17 mouse cellular contexts compared by ENCODE assay signal in the genomic region with DNA sequence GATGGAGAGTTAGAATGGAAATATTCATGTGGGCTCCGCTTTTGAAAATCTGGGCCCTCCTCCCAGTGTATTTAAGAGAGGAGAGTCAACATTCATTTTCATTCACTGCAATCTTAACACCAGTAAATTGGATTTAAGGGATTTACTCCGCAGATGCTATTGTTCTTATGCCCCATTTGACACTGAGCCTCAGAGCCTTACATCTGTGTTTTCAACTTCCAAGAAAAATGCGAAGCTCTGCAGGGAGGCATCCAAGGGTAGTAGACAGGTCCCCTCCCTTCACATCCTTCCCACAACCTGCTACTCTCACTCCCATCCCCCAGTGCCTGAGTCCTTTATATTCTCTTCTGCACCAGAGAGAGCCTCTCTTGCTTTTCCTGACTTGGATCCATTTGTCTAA.
DNase-seq lines count a peak whose midpoint lies in the region; ATAC-seq and TF ChIP-seq lines count a peak whose summit lies in the region.
"Had no signal": no experiment of that assay in that cellular context is flagged by ENCODE, and none has a peak within 500 bp of the region (broad histone marks: within the 10 kb centered on the region; RNA-seq: fewer than 3 reads in every experiment).

No protein-coding gene starts in this region.

- no peak for TF ChIP-seq CTCF in embryonic fibroblast, embryonic 13.5 days (IDR thresholded peaks at IDR 0.05; ENCODE audit: borderline replicate concordance, insufficient read depth, low read length)

- H3K4me3 ChIP-seq in embryonic fibroblast, embryonic 13.5 days (ENCODE audit: insufficient read depth, low read length) = no peak overlapping the region
- H3K4me3 ChIP-seq in forebrain, embryonic 15.5 days = no peak overlapping the region
- no peak overlapping the region for H3K4me3 ChIP-seq in hindbrain, embryonic 15.5 days
- no peak overlapping the region for H3K4me3 ChIP-seq in midbrain, embryonic 15.5 days
- H3K4me3 ChIP-seq: liver, embryonic 15.5 days; megakaryocyte, embryonic 14.5 days had no signal

- no peaks in the 10 kb centered on the region for H3K36me3 ChIP-seq in forebrain, embryonic 15.5 days
- H3K36me3 ChIP-seq in hindbrain, embryonic 15.5 days = no peaks in the 10 kb centered on the region
- no peaks in the 10 kb centered on the region for H3K36me3 ChIP-seq in midbrain, embryonic 15.5 days (replicated peaks)
- H3K36me3 ChIP-seq: liver, embryonic 15.5 days had no signal

- H3K9ac ChIP-seq in forebrain, embryonic 15.5 days (replicated peaks) = no peak overlapping the region
- no peak overlapping the region for H3K9ac ChIP-seq in hindbrain, embryonic 15.5 days
- no peak overlapping the region for H3K9ac ChIP-seq in midbrain, embryonic 15.5 days
- H3K9ac ChIP-seq: liver, embryonic 15.5 days had no signal

- H3K4me2 ChIP-seq in forebrain, embryonic 15.5 days (replicated peaks) = no peak overlapping the region
- H3K4me2 ChIP-seq in hindbrain, embryonic 15.5 days = peak overlapping the region; percentile 16; the same call in 1 of the 2 replicates
- peak overlapping the region; percentile 5; the same call in 1 of the 2 replicates for H3K4me2 ChIP-seq in midbrain, embryonic 15.5 days
- H3K4me2 ChIP-seq: liver, embryonic 15.5 days had no signal

- no peaks in the 10 kb centered on the region for H3K9me3 ChIP-seq in forebrain, embryonic 15.5 days
- H3K9me3 ChIP-seq in hindbrain, embryonic 15.5 days = no peaks in the 10 kb centered on the region
- H3K9me3 ChIP-seq in midbrain, embryonic 15.5 days = no peaks in the 10 kb centered on the region
- H3K9me3 ChIP-seq: liver, embryonic 15.5 days; megakaryocyte, embryonic 14.5 days had no signal

- no peak for TF ChIP-seq POLR2A in embryonic fibroblast, embryonic 13.5 days (IDR thresholded peaks at IDR 0.05; ENCODE audit: low read depth, low read length)

- WGBS in forebrain, embryonic 15.5 days = 7% methylated on average over 3 of the region's 3 CpGs
- WGBS in hindbrain, embryonic 15.5 days = 26% methylated on average over 3 of the region's 3 CpGs
- WGBS in midbrain, embryonic 15.5 days = 8% methylated on average over 3 of the region's 3 CpGs

- ATAC-seq in forebrain, embryonic 15.5 days (replicated peaks) = peak; percentile 70; the same call in 1 of the 2 replicates
- ATAC-seq in hindbrain, embryonic 15.5 days (ENCODE audit: low FRiP score, low read depth) = peak; percentile 46; the same call in 1 of the 2 replicates
- ATAC-seq in midbrain, embryonic 15.5 days (replicated peaks) = peak; percentile 88
- ATAC-seq: activated CD4-positive, CD25-positive, alpha-beta regulatory T cell, adult 4 months; lung, postnatal 0 days had no signal

- no peaks in the 10 kb centered on the region for H3K27me3 ChIP-seq in forebrain, embryonic 15.5 days
- H3K27me3 ChIP-seq in hindbrain, embryonic 15.5 days = no peaks in the 10 kb centered on the region
- H3K27me3 ChIP-seq in midbrain, embryonic 15.5 days (replicated peaks) = no peaks in the 10 kb centered on the region
- H3K27me3 ChIP-seq: liver, embryonic 15.5 days; megakaryocyte, embryonic 14.5 days had no signal

- peak overlapping the region; percentile 22; the same call in 1 of the 2 replicates for H3K27ac ChIP-seq in embryonic fibroblast, embryonic 13.5 days (ENCODE audit: insufficient read depth, low read length)
- H3K27ac ChIP-seq in forebrain, embryonic 15.5 days (replicated peaks) = no peak overlapping the region
- peak overlapping the region; percentile 50 for H3K27ac ChIP-seq in hindbrain, embryonic 15.5 days (replicated peaks)
- H3K27ac ChIP-seq in midbrain, embryonic 15.5 days = peak overlapping the region; percentile 54
- H3K27ac ChIP-seq: liver, embryonic 15.5 days had no signal

- no peak for DNase-seq in left cerebral cortex, adult 9 months (ENCODE audit: low spot score in 2 of 2)
- DNase-seq in layer of hippocampus, postnatal 14 days (ENCODE audit: low spot score in 2 of 2) = no peak
- DNase-seq in thymus, postnatal 0 days (ENCODE audit: low spot score) = no peak
- DNase-seq in ovary, postnatal 14 days (ENCODE audit: low spot score) = no peak
- DNase-seq: cerebellum, adult 9-11 months; heart, adult 18-20 months; kidney, adult 18-20 months; kidney, postnatal 10 days; thymus, postnatal 25 days had no signal

- peaks cover 9% of the 10 kb centered on the region for H3K4me1 ChIP-seq in embryonic fibroblast, embryonic 13.5 days (ENCODE audit: control insufficient read depth, insufficient read depth, low read length)
- H3K4me1 ChIP-seq in forebrain, embryonic 15.5 days = peaks cover 15% of the 10 kb centered on the region
- H3K4me1 ChIP-seq in hindbrain, embryonic 15.5 days (replicated peaks) = peaks cover 14% of the 10 kb centered on the region
- H3K4me1 ChIP-seq in midbrain, embryonic 15.5 days = peaks cover 25% of the 10 kb centered on the region
- H3K4me1 ChIP-seq: liver, embryonic 15.5 days; megakaryocyte, embryonic 14.5 days had no signal
